Mouse (Mus musculus) MEL (cell line): ENCODE data around the gene Ikzf2. TPM values are rescaled to one million over a fixed set of nuclear protein-coding genes. Genes with fewer than 3 reads are reported as not detected.
A peak's percentile ranks its signal among the peaks of the same experiment; 100 is the strongest.

Experiments
- DNase-seq: peaks from one replicate; pipeline ENCODE4 v3.0.0; 2011; ENCODE audit warnings: low read depth, low spot score
- H3K27ac ChIP-seq: 2 replicates; pipeline ENCODE4 v1.5.1; 2012; ENCODE audit warnings: low read depth, mild to moderate bottlenecking, control low read depth, low read length, moderate library complexity; ENCODE audit not compliant: control insufficient read depth
- H3K27me3 ChIP-seq, 2 experiments: fragments of 150-350 bp in 1 of 2; sonication (generic) in 1 of 2; 2 replicates each; pipeline ENCODE4 v1.6.1; 2012; ENCODE audit warnings: low read length in 2 of 2, mild to moderate bottlenecking in 2 of 2, improper control_type of control experiment in 1 of 2, moderate library complexity in 1 of 2; ENCODE audit not compliant: insufficient read depth in 2 of 2, control insufficient read depth in 1 of 2
- H3K36me3 ChIP-seq, 2 experiments: 2 replicates each; pipeline ENCODE4 v1.6.1; 2012 to 2014; ENCODE audit warnings: low read length in 2 of 2, improper control_type of control experiment in 1 of 2, inconsistent platforms in 1 of 2, mild to moderate bottlenecking in 1 of 2; ENCODE audit not compliant: insufficient read depth in 2 of 2, control insufficient read depth in 1 of 2
- H3K4me1 ChIP-seq, 2 experiments: fragments of 150-350 bp in 1 of 2; sonication (generic) in 1 of 2; 2 replicates each; pipeline ENCODE4 v1.6.1; 2012; ENCODE audit warnings: low read length in 2 of 2, improper control_type of control experiment in 1 of 2, mild to moderate bottlenecking in 1 of 2; ENCODE audit not compliant: insufficient read depth in 2 of 2, control insufficient read depth in 1 of 2
- H3K4me3 ChIP-seq, 2 experiments: fragments of 150-350 bp in 1 of 2; sonication (generic) in 1 of 2; 2 replicates each; pipeline ENCODE4 v1.5.1; 2012; ENCODE audit warnings: low read depth in 2 of 2, low read length in 2 of 2, mild to moderate bottlenecking in 2 of 2, moderate library complexity in 2 of 2, control low read depth in 1 of 2, improper control_type of control experiment in 1 of 2; ENCODE audit not compliant: control insufficient read depth in 1 of 2, insufficient read depth in 1 of 2
- H3K79me2 ChIP-seq: 2 replicates; pipeline ENCODE4 v1.6.1; 2012; ENCODE audit warnings: mild to moderate bottlenecking, low read length, moderate library complexity; ENCODE audit not compliant: control insufficient read depth, poor library complexity, insufficient read depth
- H3K9ac ChIP-seq: 2 replicates; pipeline ENCODE4 v1.6.1; 2012; ENCODE audit warnings: low read depth, mild to moderate bottlenecking, control low read depth, low read length, moderate library complexity; ENCODE audit not compliant: control insufficient read depth, poor library complexity, severe bottlenecking
- H3K9me3 ChIP-seq: fragments of 150-350 bp; sonication (generic); replicated peaks from 2 replicates; pipeline ENCODE4 v1.6.1; 2012; ENCODE audit warnings: mild to moderate bottlenecking, low read length, improper control_type of control experiment, moderate library complexity; ENCODE audit not compliant: insufficient read depth
- CHD1 ChIP-seq: IDR thresholded peaks from 2 replicates; pipeline ENCODE4 v1.6.1; 2012; ENCODE audit warnings: low read depth, mild to moderate bottlenecking, inconsistent platforms, low read length, improper control_type of control experiment
- CHD2 ChIP-seq: IDR thresholded peaks from 2 replicates; pipeline ENCODE4 v1.6.1; 2011; ENCODE audit warnings: low read length, improper control_type of control experiment
- E2F4 ChIP-seq: IDR thresholded peaks from 2 replicates; pipeline ENCODE4 v1.6.1; 2011; ENCODE audit warnings: low read depth, low read length, improper control_type of control experiment, borderline replicate concordance
- ELF1 ChIP-seq: IDR thresholded peaks from 2 replicates; pipeline ENCODE4 v1.6.1; 2014; ENCODE audit warnings: low read depth, mild to moderate bottlenecking, inconsistent platforms, low read length, improper control_type of control experiment, moderate library complexity
- EP300 ChIP-seq, 2 experiments: IDR thresholded peaks; 2 replicates each; pipeline ENCODE4 v1.6.1; 2011; ENCODE audit warnings: improper control_type of control experiment in 2 of 2, low read length in 2 of 2, low read depth in 1 of 2, mild to moderate bottlenecking in 1 of 2
- ETS1 ChIP-seq: IDR thresholded peaks from 2 replicates; pipeline ENCODE4 v1.6.1; 2012; ENCODE audit warnings: low read depth, mild to moderate bottlenecking, inconsistent platforms, low read length, improper control_type of control experiment, moderate library complexity
- GATA1 ChIP-seq: IDR thresholded peaks from 2 replicates; pipeline ENCODE4 v1.6.1; 2011; ENCODE audit warnings: low read depth, low read length, improper control_type of control experiment
- HCFC1 ChIP-seq: IDR thresholded peaks from 2 replicates; pipeline ENCODE4 v1.6.1; 2012; ENCODE audit warnings: low read depth, mild to moderate bottlenecking, inconsistent platforms, low read length, improper control_type of control experiment, moderate library complexity
- KAT2A ChIP-seq: conservative IDR thresholded peaks from 2 replicates; pipeline ENCODE4 v1.6.1; 2012; ENCODE audit warnings: low read depth, low read length, improper control_type of control experiment, inconsistent platforms
- MAFK ChIP-seq: IDR thresholded peaks from 2 replicates; pipeline ENCODE4 v1.6.1; 2011; ENCODE audit warnings: low read depth, mild to moderate bottlenecking, low read length, improper control_type of control experiment, borderline replicate concordance
- MAX ChIP-seq: IDR thresholded peaks from 2 replicates; pipeline ENCODE4 v1.6.1; 2011; ENCODE audit warnings: low read length, improper control_type of control experiment
- MAZ ChIP-seq: IDR thresholded peaks from 2 replicates; pipeline ENCODE4 v1.6.1; 2012; ENCODE audit warnings: low read depth, mild to moderate bottlenecking, inconsistent platforms, low read length, improper control_type of control experiment
- MEF2A ChIP-seq: IDR thresholded peaks from 2 replicates; pipeline ENCODE4 v1.6.1; 2014; ENCODE audit warnings: low read depth, mild to moderate bottlenecking, inconsistent platforms, low read length, improper control_type of control experiment; ENCODE audit not compliant: poor library complexity, insufficient replicate concordance, severe bottlenecking; ENCODE audit errors: extremely low read depth
- MXI1 ChIP-seq: IDR thresholded peaks from 2 replicates; pipeline ENCODE4 v1.6.1; 2011; ENCODE audit warnings: mild to moderate bottlenecking, low read depth, low read length, improper control_type of control experiment
- MYB ChIP-seq: IDR thresholded peaks from 2 replicates; pipeline ENCODE4 v1.6.1; 2011; ENCODE audit warnings: mild to moderate bottlenecking, low read depth, low read length, improper control_type of control experiment
- MYC ChIP-seq: IDR thresholded peaks from 2 replicates; pipeline ENCODE4 v1.6.1; 2011; ENCODE audit warnings: low read depth, mild to moderate bottlenecking, low read length, improper control_type of control experiment, moderate library complexity
- NRF1 ChIP-seq: IDR thresholded peaks from 2 replicates; pipeline ENCODE4 v1.6.1; 2014; ENCODE audit warnings: low read depth, mild to moderate bottlenecking, inconsistent platforms, low read length, improper control_type of control experiment, moderate library complexity; ENCODE audit not compliant: poor library complexity, insufficient read depth, severe bottlenecking
- POLR2AphosphoS2 ChIP-seq: IDR thresholded peaks from 2 replicates; pipeline ENCODE4 v1.6.1; 2011; ENCODE audit warnings: low read length, improper control_type of control experiment
- RAD21 ChIP-seq: IDR thresholded peaks from 2 replicates; pipeline ENCODE4 v1.6.1; 2011; ENCODE audit warnings: mild to moderate bottlenecking, low read depth, low read length, improper control_type of control experiment
- RCOR1 ChIP-seq: IDR thresholded peaks from 2 replicates; pipeline ENCODE4 v1.6.1; 2012; ENCODE audit warnings: low read depth, mild to moderate bottlenecking, inconsistent platforms, low read length, improper control_type of control experiment
- SMC3 ChIP-seq: IDR thresholded peaks from 2 replicates; pipeline ENCODE4 v1.6.1; 2011; ENCODE audit warnings: low read depth, low read length, improper control_type of control experiment
- TAL1 ChIP-seq: IDR thresholded peaks from 2 replicates; pipeline ENCODE4 v1.6.1; 2012; ENCODE audit warnings: mild to moderate bottlenecking, inconsistent platforms, low read length, moderate library complexity, mixed read lengths
- TBP ChIP-seq: IDR thresholded peaks from 2 replicates; pipeline ENCODE4 v1.8.0; 2011; ENCODE audit warnings: low read depth, low read length, improper control_type of control experiment
- TCF12 ChIP-seq: IDR thresholded peaks from 2 replicates; pipeline ENCODE4 v1.6.1; 2014; ENCODE audit warnings: low read depth, mild to moderate bottlenecking, inconsistent platforms, low read length, improper control_type of control experiment, moderate library complexity
- UBTF ChIP-seq: IDR thresholded peaks from 2 replicates; pipeline ENCODE4 v1.6.1; 2012; ENCODE audit warnings: low read depth, mild to moderate bottlenecking, inconsistent platforms, low read length, improper control_type of control experiment, moderate library complexity, borderline replicate concordance; ENCODE audit not compliant: insufficient read depth
- USF1 ChIP-seq: IDR thresholded peaks from 2 replicates; pipeline ENCODE4 v1.6.1; 2014; ENCODE audit warnings: low read depth, mild to moderate bottlenecking, inconsistent platforms, low read length, improper control_type of control experiment, moderate library complexity
- ZC3H11A ChIP-seq: IDR thresholded peaks from 2 replicates; pipeline ENCODE4 v1.6.1; 2012; ENCODE audit warnings: low read depth, mild to moderate bottlenecking, inconsistent platforms, low read length, improper control_type of control experiment
- ZKSCAN1 ChIP-seq: IDR thresholded peaks from 2 replicates; pipeline ENCODE4 v1.6.1; 2012; ENCODE audit warnings: low read depth, mild to moderate bottlenecking, inconsistent platforms, low read length, improper control_type of control experiment, moderate library complexity
- ZNF384 ChIP-seq: IDR thresholded peaks from 2 replicates; pipeline ENCODE4 v1.6.1; 2012; ENCODE audit warnings: low read depth, mild to moderate bottlenecking, inconsistent platforms, low read length, improper control_type of control experiment
- polyA plus RNA-seq, 2 experiments: library from polyadenylated mRNA; stranded (reverse) in 1 of 2; unstranded in 1 of 2; fragments of >175 nt in 1 of 2; fragments of >200 nt in 1 of 2; gene quantifications; 2 replicates each; pipeline versions ENCODE4 v1.2.1 to v1.2.4; 2012; ENCODE audit warnings: low replicate concordance in 2 of 2, low read depth in 1 of 2; ENCODE audit not compliant: insufficient read length in 2 of 2, insufficient read depth in 1 of 2, missing spikeins in 1 of 2
- total RNA-seq: library from RNA; depleted of rRNA; stranded (reverse); fragments of 300-350 nt; gene quantifications from 2 replicates; pipeline ENCODE4 v1.2.3, GENCODE M21; 2012

The Ikzf2 gene
- total and polyA plus RNA-seq, 3 experiments: 2.9 to 5.6 TPM; not detected in 1

DNA sequence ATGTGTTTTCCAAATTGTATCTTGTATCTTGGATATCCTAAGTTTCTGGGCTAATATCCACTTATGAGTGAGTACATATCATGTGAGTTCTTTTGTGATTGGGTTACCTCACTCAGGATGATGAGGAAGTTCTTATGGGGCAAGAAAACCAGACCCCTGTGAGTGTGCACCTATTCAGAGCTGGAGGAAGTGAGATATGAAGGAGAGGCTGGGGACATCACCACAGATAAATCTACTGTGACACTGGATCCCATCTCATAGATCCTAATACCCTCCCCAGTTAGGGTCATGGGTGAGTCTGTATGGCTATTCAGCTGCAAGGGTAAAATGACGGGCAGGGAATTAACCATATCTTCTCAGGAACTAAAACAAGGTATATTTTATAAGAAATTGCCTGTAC lies 80.2 kb downstream of the Ikzf2 start (continued):
- TF ChIP-seq UBTF: no peak

DNA sequence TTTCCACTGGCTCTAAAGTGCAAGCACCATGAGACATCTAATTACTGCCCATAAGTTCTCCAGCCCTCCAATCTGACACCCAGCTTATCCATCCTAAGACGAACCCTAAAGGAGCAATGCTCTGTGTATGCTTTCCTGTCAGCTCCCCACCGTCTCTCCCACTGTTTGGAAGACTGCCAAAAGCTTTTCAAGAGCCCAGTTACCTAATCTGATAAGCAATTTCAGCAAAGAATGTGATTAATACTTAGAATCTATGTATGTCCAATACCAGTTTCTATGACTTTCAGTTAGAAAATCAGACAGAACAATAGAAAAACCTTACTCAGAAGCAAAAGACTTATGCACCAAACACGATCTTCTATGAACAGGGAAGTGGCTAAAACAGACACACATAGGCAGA lies 82.8 kb downstream of the Ikzf2 start:
- Histone ChIP-seq H3K4me1 (peaks cover 28 to 29% of the 10 kb centered on the region in 2 experiments), H3K9ac (no peak overlapping the region), H3K27me3 (no peaks in the 10 kb centered on the region), H3K4me3 (no peak overlapping the region), H3K79me2 (no peaks in the 10 kb centered on the region), H3K36me3 (peaks cover 0 to 42% of the 10 kb centered on the region in 2 experiments; a peak in 2 of 4 replicates), H3K9me3 (no peaks in the 10 kb centered on the region; the same call in 1 of the 2 replicates), H3K27ac (no peak overlapping the region)
- peak; percentile 72 for DNase-seq
- TF ChIP-seq RAD21 (no peak), MXI1 (no peak), ETS1 (peak; percentile 12; the same call in 1 of the 2 replicates), TCF12 (0 out of 2 replicates have a peak, but pooled peaks have one; percentile 14), MEF2A (no peak), E2F4 (no peak), UBTF (no peak), MYB (no peak), ZC3H11A (no peak), MYC (no peak), MAZ (no peak), KAT2A (no peak), CHD2 (no peak), USF1 (no peak), ZNF384 (no peak), CHD1 (no peak), TBP (no peak), MAX (no peak), GATA1 (peak; percentile 68), HCFC1 (no peak), RCOR1 (peak; percentile 65), EP300 (IDR thresholded peaks at IDR 0.05; ENCODE audit: low read depth in 1 of 2, low read length in 2 of 2) (peak in 1 of 2 experiments; percentile 6; a peak in 1 of 4 replicates), SMC3 (no peak), NRF1 (no peak), ZKSCAN1 (no peak), ELF1 (no peak), MAFK (no peak), POLR2AphosphoS2 (no peak), TAL1 (no peak)
- TF ChIP-seq, all 39 proteins: peak for 5
